Mouse (Mus musculus) gastrocnemius, postnatal 36 days (tissue): ENCODE measurements around the gene Rnft1. TPM values are rescaled to one million over a fixed set of nuclear protein-coding genes. Genes with fewer than 3 reads are reported as not detected.

Experiments
- total RNA-seq, 2 experiments: library from RNA; stranded (reverse); gene quantifications; 2 replicates each; pipeline ENCODE4 v1.2.3; 2021

Rnft1 gene
- total RNA-seq, 2 experiments from 2014 or later = 39.5 to 42.6 TPM

Other genes with a start within 250 kb of the Rnft1 start
- gene Ints2, start 227.1 kb upstream of the Rnft1 start, total RNA-seq = 1 to 10 TPM; 3.3 to 3.9 TPM
- 10 to 100 TPM; 31.8 to 35.9 TPM for gene Med13, start 127.1 kb upstream of the Rnft1 start, total RNA-seq
- gene Rps6kb1, start 60.1 kb downstream of the Rnft1 start, total RNA-seq = 10 to 100 TPM; 19.4 to 22.6 TPM
- 1 to 10 TPM; 5.5 to 6.5 TPM for gene Tubd1, start 60.3 kb downstream of the Rnft1 start, total RNA-seq
- gene Vmp1, start 199.2 kb downstream of the Rnft1 start, total RNA-seq = 10 to 100 TPM; 75.0 to 79.6 TPM
- gene Ptrh2, start 199.3 kb downstream of the Rnft1 start, total RNA-seq = 1 to 10 TPM; 5.1 to 6.1 TPM